Mouse (Mus musculus) cerebellum, adult 9-10 months (tissue): ENCODE measurements around the gene Psmb2.

Experiments
- DNase-seq: peaks from one replicate; pipeline ENCODE4 v3.0.0; 2022

The Psmb2 gene

DNA sequence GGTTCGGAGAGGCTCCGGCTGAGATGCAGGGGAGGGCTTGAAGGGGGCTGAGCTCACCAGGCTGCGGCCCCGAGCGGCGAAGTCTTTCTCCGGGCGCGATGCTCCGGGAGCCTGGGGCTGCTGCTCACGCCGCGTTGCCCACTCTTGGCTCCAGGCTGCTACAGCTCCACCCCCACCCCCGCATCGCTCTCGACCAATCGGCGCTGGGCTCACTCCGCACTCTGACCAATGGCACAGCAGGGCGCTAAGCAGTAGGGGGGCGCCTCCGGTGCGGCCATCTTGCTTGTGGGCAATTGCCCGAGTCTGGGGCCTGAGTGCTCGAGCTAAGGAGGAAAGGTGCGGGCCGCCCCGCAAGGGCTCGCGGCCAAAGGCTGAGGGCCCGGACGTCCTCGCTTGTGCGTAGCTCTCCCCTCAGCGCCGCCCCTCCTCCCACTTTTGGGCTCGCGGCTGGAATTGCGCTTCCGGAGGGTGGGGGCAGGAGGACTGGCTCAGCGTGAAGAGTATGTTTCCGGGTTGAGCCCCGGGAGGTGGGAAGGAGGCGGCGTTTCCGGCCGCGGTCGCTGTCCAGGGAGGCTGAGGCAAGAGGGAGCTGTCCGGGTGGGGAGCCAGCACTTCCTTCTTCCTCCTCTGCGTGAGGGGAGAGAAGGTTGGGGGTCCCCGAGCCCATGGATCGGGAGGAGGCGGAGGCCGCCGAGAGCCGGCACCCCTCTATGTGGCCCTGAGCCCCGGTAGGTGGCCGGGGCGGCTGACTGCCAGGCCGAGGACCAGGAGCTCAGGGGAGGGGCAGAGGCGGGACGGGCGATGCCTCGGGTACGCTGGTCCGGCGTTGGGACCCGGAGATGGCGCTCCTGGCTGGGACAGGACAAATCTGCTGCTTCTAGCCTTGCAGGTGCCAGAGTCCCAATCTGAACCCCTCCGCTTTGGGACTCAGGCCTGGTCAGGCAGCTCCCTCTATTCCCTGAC, 76.1 kb downstream of the Psmb2 start, which contains the start of the genes Ncdn and AU040320:
Gene Ncdn (minus strand): TSS at position 171 of the 963 bp plus-strand sequence.
Gene AU040320 (plus strand): TSS at position 277 of the 963 bp plus-strand sequence.
- peak; percentile 99 for DNase-seq

DNA sequence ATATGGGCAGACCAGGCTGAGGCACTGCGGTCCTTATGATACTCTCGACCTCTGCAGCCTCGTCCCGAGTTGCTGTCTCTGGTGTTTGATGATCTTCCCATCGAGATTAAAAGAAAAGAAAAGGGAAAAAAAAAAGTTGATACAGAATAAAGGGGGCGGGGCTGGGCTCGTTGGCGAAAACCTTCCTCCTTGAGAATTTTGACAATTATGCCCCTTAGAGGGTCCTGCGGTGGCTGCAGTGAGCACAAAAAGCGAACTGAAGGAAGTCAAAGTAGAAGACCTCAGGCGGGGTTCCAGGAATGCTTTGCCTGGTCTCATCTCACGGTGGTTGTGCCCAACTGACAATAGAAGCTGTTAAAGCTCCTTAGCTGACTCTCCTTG, 76.8 kb downstream of the Psmb2 start:
- DNase-seq = peak; percentile 68

DNA sequence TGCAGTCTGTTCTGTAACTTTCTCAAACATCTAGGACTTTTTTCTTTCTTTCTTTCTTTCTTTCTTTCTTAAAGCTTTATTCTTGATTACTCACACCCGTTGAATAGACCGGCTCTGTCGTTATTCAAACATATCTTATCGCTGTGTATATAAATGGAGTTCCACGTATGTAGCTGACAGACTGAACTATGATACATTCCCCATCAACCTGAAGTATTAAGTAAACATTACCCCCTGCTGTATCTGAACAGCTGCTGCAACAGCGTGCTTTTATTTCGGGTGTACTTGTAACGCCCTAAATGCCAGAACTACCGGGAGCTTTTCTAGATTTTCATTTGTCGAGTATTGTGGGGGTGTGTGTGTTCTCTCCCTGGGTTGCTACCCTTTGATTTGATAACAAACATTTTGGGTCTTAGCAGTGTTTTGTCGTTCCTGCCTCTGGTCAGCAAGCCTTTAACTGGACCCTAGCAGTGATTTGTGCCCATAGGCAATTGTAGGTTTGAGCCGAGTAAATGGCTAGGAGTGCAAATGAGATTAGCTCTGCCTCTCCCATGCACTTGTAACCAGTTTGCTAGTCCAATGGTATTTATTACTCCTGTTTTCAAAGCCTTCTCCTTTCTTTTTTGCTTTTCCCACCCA, 77.4 kb downstream of the Psmb2 start:
- DNase-seq = peak; percentile 55

DNA sequence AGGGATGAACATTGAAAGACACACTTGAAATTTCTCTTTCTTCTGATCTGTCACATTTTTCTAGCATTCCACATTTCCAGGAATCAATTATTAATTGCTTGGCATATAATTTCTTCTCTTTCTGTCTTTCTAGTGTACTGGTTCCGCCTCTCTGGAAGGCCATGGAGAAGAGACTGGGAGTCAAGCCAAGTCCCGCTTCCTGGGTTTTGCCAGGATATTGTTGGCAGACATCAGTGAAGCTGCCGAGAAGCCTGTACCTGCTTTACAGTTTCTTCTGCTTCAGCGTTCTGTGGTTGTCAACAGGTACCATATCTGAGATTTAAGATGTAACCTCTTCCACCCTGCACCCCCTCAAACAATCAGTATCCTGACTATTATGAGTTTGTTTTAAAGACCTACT, 79.3 kb downstream of the Psmb2 start:
- DNase-seq = peak; percentile 94

DNA sequence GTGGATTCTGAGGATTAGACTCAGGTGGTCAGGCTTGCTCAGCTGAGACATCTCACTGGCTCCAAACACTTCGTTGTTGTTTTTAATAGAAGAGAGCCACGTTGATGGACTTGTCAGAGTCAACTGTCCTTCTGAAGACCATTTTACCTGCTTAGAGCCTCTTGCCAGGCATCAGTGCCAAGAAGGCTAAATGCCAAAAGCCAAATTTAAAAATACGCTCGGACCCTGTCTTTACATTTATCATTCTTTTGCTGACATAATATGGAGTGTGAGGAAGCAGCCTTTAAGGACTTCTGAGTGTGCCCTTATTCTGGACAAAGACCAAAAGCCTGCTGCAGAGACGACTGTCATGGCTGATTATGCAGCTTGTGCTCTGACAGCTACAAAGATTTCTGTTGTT, 80.9 kb downstream of the Psmb2 start:
- peak; percentile 50 for DNase-seq
